Mouse (Mus musculus): ENCODE results near the gene Ascc1.
A peak's percentile ranks its signal among the peaks of the same experiment; 100 is the strongest.

Gene Ascc1

DNA sequence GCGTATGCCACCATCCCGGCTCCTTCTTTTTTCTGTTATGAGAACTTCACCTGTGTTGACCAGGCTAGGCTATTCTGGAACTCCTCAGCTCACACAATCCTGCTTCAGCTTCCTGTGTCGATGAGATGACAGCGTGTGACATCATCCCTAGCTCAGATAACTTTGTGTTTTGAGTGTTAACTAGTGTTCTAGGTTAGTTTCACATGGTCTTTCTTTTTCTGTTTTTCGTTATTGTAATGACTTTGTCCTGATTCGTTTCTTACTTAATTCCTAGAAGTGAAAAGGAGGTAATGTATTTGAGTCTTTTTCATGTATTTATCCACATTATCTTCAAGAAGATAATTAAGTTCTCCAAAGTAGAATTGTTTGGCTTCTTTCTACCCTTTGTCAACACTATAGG is 13.6 kb downstream of the Ascc1 start:
- DNase-seq (ENCODE audit: low read depth, low spot score), result no peak

DNA sequence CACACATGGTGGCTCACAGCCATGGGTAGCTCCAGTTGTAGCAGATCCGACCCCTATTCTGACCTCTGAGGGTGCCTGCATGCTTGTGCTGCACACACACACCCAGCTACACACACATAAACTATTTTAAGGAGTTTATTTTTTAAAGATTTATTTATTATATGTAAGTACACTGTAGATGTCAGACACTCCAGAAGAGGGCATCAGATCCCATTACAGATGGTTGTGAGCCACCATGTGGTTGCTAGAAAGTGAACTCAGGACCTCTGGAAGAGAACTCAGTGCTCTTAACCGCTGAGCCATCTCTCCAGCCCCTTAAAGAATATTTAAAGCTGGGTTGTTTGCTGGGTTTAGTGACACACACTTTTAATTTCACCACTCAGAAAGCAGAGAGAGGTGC is 16.7 kb downstream of the Ascc1 start:
- no peak for DNase-seq (ENCODE audit: low read depth, low spot score)

DNA sequence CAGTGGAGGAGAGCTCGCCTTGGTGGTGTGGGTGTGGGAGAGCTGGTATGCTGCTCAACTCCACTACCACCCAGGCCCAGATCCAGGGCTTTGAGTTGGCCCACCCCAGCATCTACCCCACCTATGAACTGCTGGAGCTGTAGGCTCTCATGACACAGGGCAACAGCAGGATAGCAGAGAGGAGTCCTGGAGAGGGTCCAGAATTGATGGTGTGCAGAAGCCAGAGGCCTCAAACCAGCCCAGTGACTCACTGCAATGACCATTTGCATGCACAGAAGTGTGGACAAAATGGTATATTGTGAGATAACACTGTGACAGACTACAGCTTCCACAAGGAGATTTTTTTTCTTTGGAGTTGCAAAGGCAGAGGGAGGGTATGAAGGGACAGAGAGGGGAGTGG is 21.1 kb downstream of the Ascc1 start:
- no peak for DNase-seq (ENCODE audit: low read depth, low spot score)

DNA sequence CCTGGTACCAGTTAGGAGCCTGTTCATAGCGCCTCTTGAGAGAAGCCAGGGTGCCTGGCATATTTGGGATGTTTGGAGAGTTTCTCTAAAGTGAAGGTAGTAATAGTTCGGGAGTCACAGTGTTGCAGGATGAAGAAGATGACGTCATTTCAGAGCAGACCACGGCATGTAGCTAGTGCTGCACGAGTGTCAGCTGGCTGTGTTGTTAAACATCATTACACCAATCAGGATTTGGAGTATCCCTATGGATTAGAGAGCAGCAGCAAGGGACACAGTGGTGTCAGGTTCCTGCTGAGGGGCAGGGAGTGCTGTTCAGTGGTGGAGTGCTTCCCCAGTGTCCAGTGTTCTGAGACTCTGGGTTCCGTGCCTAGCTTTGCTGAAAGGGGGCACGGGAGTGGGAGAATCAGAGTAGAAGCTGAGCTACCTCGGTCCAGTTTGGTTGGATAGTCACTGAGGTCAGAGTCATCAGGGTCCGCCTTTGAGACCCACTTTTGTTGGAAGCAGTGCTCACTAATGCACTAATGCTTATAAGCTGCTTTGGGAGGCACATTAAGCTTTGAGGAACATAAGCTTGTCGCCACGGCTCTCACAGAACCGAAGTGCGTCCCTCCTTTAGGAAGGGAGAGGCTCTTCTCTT is 24.3 kb downstream of the Ascc1 start:
- DNase-seq (ENCODE audit: low read depth, low spot score), result no peak

DNA sequence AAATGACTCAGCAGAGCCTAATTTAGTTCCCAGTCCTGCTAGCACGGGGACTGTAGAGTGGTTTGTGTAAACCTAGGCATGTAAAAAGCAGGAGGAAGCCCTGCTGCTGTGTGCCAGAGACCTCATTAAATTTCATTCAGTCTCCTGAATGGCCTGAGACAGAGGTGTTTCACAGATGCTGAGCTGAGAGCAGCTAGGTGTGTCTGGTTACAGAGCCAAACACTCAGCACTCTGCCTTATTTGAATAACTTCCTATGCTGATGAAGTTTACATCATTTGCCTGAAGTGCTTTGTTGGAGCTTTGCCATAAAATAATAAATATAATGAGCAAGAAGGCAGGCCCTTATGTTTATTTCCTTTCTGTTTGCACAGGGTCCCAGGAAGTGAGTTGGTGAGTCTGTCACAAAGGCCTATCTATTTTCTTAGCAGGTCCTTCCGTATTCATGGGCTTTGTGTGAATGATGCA is 25.0 kb downstream of the Ascc1 start:
- peak; percentile 50 for DNase-seq (ENCODE audit: low read depth, low spot score)

DNA sequence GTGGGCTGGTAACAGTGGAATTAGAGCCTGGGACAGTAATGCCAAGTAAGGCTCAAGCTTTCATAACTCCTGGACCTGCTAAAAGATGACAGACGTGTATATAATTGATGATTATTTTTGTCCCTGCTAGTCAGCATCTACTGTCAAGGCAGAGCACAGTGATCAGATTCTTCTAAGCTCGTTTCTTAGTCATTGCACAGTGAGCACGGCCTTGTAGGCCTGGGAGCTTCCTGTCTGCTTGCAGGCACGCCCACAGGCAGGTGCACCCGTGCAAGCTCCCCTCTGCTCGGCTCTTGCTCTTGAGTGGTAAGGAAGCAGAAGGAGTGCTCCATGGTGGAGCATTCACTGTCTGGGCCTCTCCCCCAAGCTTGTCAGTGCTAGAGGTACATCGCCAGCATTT is 25.6 kb downstream of the Ascc1 start:
- peak; percentile 75 for DNase-seq (ENCODE audit: low read depth, low spot score)

DNA sequence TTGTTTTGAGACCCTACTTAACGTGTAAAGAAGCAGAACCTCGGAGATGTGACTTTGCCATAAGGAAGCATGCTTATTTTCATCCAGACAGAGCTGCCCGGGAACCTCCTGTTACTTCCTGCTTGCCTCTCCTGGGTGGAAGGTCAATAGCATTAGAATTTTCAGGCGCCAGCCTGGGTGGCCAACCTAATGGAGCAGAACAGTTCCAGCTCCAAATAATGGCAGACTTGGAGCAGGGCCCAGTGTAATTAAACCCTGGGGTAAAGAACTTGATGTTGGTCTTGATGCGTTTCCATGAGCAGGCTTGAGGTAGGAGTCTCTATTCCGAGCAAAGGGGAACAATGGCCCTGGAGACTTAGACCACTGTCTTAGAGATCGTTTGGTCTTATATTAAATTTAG is 26.4 kb downstream of the Ascc1 start:
- peak; percentile 17 for DNase-seq (ENCODE audit: low read depth, low spot score)

DNA sequence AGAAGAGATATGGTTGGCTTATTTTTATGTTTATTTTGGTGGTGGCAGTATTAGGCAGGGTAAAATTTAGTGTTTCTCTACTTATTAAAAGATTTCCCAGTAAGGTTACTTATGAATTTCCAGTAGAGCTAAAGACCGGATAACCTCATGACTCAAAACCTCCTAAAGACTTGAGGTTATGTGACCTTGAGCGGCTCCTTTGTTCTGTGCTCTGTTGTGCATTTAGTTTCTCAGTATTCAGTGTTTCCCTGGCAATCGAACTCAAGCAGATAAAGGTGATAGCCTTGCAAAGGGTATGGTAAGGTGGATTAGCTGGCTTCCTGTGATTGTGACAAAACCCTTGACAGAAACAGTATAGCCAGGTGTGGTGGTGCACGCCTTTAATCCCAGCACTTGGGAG is 26.8 kb downstream of the Ascc1 start:
- DNase-seq (ENCODE audit: low read depth, low spot score), result no peak

DNA sequence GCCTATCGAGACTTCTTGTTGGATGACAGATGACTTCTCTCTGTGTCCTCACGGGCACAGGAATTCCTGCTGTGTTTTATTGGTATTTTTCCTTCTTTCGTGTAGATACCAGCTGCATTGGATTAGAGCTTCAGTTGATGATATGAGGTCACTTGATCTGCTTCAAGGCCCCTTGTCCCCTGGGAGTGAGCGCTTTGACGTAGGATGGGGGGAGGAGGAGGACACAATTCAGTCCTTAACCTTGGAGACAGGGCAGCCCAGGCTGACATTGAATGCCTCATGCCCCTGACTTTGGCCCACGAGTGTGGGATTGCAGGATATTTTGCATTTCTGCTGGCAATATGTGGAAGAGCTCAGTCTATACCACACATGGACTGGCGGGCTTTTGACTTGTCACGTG is 29.0 kb downstream of the Ascc1 start:
- no peak for DNase-seq (ENCODE audit: low read depth, low spot score)

DNA sequence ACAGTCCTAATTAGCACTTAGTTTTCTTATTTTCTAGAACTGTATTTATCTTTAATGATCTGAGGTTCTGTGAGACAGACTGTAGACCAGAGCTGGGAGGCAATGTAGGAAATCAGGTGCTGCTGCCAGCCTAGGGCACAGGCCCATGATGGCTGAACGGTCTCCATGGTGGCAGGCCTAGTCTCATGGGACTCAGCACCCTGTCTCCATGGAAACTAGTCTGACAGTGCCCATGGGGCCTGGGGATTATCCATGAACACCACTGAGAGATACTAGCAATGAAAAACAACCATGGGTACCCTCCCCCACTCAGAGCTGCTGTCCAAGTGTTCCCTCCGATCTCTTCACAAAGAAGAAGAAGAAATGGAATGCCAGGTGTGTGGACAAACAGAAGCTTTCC is 29.4 kb downstream of the Ascc1 start:
- peak; percentile 15 for DNase-seq (ENCODE audit: low read depth, low spot score)

DNA sequence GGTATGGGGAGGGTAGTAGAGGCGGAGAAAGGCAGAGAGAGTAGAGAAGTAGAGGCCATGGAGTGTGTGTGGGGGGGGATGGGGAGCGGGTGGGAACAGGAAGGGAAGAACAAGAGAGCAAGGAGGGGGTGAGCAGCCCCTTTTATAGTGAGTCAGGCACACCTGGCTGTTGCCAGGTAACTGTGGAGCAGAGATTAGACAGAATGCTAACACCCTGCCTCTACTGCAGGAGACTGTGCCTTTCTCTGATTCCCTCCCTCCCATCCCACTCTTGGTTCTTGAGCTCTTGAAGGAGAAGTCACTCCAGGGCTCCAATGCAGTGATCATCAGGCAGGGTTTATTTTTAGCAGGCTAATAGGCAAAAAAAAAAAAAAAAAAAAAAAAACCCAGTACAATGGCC is 30.0 kb downstream of the Ascc1 start:
- DNase-seq (ENCODE audit: low read depth, low spot score), result peak; percentile 77

DNA sequence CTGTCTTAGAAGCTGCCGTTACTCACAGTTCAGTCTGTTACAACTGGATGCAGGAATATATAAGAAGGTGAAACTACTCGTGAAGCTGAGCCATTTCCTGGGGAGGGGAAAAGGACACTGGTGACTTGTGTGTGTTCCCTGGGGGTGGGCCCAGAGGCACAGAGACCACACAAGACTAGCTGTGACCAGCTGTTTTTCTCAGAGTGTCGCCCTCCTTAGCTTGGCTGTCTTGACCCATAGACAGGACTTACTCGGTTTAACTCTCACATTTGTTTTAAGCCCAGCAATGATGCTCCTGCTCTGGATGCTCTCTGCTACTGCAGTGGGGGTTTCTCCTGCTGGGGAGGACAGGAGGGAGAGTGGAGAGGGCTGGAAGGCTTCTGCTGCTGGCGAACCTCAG is 30.5 kb downstream of the Ascc1 start:
- no peak for DNase-seq (ENCODE audit: low read depth, low spot score)

DNA sequence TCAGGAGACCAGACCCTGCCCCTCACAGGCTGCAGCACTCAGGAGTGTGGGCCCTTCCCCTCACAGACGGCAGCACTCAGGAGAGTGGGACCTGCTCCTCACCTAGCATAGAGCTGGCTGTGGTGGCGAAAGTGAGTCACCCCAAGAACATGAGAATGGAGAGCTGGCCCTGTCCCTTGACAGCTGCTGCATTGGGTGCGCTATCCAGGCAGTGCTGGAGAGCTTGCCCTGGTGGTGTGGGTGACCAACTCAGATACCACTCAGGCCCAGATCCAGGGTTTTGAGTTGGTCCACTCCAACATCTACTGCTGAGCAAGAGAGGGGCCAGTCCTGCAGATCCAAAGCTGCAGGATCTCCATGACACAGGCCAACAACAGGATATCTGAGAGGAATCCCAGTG is 32.0 kb downstream of the Ascc1 start:
- no peak for DNase-seq (ENCODE audit: low read depth, low spot score)

DNA sequence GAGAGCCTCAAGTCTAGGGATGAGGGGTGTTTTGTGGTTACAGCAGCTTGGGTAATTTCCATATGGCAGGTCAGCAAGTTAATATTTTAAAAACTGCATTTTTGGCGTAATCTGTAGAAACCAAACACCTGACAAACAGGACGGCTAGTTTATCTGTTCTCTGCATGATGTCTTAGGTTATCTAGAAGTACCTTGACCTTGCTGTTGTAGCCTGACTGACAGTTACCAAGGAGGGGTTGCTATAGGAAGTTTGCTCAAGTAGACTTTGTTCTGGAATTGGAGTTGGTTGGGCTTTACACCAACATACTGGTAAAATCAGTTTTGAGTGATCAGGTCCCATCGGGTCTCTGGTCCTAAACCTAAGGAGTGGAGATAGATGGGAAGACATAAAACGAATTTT is 33.1 kb downstream of the Ascc1 start:
- no peak for DNase-seq (ENCODE audit: low read depth, low spot score)

DNA sequence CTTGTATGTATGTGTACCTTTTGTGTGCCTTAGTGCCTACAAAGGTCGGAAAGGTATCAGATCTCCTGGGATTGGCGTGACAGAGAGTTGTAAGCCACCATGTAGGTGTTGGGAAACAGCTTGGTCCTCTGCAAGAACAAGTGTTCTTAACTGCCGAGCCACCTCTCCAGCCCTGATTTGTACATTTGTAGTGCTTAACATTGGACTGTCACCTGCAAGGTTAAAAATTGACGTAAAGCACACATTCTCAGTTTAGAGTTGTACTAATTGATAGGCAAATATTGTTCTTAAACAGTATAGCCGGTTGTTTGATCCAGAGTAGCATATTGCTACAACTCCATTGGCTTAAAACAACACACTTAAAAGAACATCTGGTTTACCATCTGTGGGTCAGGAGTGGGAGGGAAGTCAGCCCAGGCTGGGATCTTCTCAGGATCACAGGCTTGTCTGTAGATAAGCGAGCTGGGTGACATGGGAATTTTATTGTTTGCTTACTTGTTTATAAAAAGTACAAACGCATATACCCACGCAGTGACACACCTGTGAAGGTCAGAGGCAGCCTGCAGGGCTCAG is 39.8 kb downstream of the Ascc1 start:
- DNase-seq (ENCODE audit: low read depth, low spot score), result no peak

DNA sequence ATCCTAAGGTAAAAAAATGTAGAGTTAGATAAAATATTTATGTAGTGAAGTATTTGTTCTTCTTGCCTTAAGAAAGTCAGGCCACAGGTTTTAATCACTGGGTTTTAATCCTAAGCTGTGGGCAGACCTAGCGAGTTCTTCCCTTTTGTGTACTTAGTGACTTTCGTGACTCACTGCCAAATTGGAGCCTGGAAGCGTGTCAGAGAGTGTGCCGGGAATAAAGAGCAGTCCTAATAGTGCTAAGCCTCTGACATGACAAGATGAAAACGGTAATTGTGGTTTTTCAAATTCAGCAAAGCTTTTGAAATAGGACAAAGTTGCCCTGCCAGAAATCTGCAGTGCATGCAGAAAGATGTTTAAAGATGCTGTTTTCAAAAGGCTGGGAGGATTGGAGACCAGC is 44.1 kb downstream of the Ascc1 start:
- DNase-seq (ENCODE audit: low read depth, low spot score), result peak; percentile 88

DNA sequence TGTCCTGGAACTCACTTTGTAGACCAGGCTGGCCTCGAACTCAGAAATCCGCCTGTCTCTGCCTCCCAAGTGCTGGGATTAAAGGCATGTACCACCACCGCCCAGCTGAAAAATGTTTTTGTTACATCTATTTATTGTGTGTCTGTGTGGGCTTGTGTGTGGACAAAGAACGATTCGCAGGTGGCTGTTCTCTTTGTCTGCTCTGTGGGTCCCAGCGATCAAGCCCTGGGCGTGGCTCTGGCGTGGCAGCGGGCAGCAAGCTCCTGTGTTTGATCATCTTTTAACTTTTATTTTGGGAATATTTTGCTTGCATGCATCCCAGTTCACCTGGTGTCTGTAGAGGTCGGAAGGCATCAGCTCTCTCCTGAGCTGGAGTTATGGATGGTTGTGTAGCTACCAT is 48.0 kb downstream of the Ascc1 start:
- DNase-seq (ENCODE audit: low read depth, low spot score), result no peak

DNA sequence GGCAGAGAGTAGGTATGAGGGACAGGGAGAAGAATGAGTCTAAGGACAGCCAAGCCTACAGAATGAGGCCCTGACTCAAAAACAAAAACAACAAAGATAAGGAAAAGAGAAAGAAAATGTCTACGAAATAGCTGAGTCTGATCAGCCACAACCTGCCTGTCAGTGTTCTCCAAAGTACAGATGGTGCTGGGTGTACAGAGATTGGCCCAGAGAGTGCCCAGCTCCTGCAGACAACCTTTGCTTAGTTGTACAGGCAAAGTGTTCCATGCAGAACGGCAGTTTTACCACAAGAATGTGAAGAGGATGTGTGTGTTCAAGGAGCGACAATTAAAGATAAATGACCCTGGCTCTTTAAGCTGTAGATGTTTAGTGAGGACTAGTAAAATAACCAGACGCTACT is 50.5 kb downstream of the Ascc1 start:
- DNase-seq (ENCODE audit: low read depth, low spot score), result no peak

DNA sequence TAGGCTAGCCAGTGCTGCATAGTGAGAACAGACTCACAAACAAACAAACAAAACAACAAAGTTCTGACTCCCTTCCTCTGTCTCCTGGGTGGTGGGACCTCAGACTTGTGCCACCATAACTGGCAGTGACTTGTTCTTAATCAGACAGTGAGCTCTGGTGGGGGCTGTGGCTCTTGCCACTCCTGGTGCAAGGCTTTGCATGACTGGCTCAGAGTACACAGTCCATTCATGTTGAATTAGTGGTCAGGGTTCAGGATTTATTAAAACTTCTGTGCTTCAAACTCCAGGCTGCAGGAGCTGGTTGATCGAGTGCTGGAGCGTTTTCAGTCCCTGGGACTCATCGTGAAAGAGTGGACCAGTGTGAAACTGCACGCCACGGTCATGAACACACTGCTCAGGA is 59.6 kb downstream of the Ascc1 start:
- no peak for DNase-seq (ENCODE audit: low read depth, low spot score)

DNA sequence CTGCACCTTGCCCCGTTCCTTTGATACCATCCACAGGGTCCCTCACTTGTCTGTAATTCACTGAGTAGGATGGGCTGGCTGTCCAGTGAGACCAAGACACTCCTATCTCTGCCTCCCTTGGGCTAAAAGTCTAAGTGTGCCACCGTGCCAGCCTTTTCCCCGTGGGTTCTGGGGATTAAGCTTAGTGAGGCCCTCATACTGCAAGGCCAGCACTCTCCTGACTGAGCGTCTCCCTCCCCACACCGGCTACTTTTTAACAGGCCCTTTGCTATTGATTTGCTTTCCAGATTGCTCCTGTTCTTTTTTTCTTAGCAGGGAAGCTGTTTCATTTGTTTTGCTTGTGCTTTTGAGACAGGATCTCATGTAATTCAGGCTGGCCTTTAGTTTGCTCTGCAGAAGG is 60.3 kb downstream of the Ascc1 start:
- DNase-seq (ENCODE audit: low read depth, low spot score), result no peak

DNA sequence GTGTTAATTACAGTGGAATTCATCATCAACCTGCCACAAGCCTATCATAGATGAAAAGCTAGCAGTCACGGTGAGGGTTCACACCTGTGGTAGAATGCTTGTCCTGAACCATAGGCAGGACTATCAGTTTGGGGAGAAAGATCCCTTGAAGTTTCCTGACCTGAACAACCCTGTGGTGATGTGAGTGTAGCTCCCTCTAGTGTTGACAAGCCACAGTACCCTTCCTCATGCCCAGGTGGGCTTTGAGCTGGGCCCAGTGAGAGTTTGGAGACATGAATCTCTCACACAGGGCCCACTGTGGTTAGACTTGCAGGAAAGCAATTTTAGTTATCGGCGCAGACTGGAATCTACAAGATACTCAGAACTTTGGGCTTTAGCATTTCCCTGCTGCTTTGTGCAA is 63.9 kb downstream of the Ascc1 start:
- peak; percentile 70 for DNase-seq (ENCODE audit: low read depth, low spot score)

DNA sequence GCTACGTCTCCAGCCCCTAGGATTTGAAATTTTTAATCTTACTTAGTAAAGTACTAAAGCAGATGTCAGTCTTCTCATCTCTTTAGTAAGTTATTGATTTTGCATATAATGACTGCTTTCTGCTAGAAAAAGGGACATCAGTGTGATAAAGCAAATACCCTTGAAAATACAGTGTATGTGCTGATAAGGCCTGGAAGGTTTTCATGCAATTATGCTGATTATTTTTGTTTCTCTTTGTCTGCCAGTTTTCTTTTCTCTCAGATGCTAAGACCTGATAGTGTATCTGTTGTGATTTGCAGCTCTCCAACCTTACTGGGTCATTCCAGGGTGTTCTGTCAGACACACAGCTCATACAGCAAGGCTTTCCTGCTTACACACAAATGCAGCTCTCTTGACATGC is 72.6 kb downstream of the Ascc1 start:
- no peak for DNase-seq (ENCODE audit: low read depth, low spot score)

DNA sequence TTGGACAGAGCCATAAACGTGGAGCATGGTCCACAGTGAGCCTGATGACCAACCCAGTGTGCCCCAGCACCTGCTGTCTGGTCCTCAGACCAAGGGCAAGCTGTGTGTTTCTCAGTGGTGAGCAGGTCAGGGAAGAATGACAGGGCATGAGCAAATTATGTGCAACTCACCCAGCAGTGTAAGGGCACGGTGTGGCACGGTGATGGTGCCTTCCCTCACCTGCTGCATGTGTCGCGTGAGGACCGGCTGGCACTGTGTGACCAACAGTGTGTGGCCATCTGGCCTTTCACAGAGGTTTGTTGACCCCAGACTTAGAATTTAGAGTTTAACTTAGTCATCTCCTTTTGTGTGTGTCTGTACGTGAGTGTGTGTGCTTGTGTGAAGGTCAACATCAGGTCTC is 74.6 kb downstream of the Ascc1 start:
- DNase-seq (ENCODE audit: low read depth, low spot score), result no peak

Data from brain, adult 2 months (tissue).